Mouse (Mus musculus): Measurements from ENCODE around the gene 4933405L10Rik. TPM values are rescaled to one million over a fixed set of nuclear protein-coding genes. Genes with fewer than 3 reads are reported as not detected.

4933405L10Rik gene
- total and polyA plus RNA-seq, 3 experiments = not detected

- DNase-seq = no peak
These were observed 50.4 kb downstream of the 4933405L10Rik start for GRCm38 (mm10) chr8:105757796-105758276.

- DNase-seq = peak; percentile 99
These were observed 51.0 kb downstream of the 4933405L10Rik start, which contains the start of gene Gfod2 for GRCm38 (mm10) chr8:105758277-105759108. Gene Gfod2 (minus strand): TSS chr8:105758664.

Other genes with a start within 250 kb of the 4933405L10Rik start
- 10 to 100 TPM; 26.2 to 37.5 TPM for gene Tppp3, start 236.1 kb upstream of the 4933405L10Rik start, total RNA-seq (2021)
- 50.8 and 65.2 TPM in 2 replicates for gene Tppp3, start 236.1 kb upstream of the 4933405L10Rik start, polyA plus RNA-seq (2012; rRNA removed)
- 10 to 100 TPM; 13.8 to 19.2 TPM for gene Zdhhc1, start 210.8 kb upstream of the 4933405L10Rik start, total RNA-seq (2021)
- gene Zdhhc1, start 210.8 kb upstream of the 4933405L10Rik start, polyA plus RNA-seq (2012; rRNA removed) = 53.3 and 62.5 TPM in 2 replicates
- under 1 TPM; 0.14 to 0.35 TPM for gene Hsd11b2, start 188.9 kb upstream of the 4933405L10Rik start, total RNA-seq (2021)
- gene Hsd11b2, start 188.9 kb upstream of the 4933405L10Rik start, polyA plus RNA-seq (2012; rRNA removed) = 1.2 and 2.2 TPM in 2 replicates
- 100 to 1,000 TPM; 113 to 118 TPM for gene Atp6v0d1, start 141.6 kb upstream of the 4933405L10Rik start, total RNA-seq (2021)
- gene Atp6v0d1, start 141.6 kb upstream of the 4933405L10Rik start, polyA plus RNA-seq (2012; rRNA removed) = 77.6 and 80.3 TPM in 2 replicates
- 10 to 100 TPM; 23.2 to 37.3 TPM for gene Ripor1, start 102.4 kb upstream of the 4933405L10Rik start, total RNA-seq (2021)
- gene Ripor1, start 102.4 kb upstream of the 4933405L10Rik start, polyA plus RNA-seq (2012; rRNA removed) = 29.8 and 33.0 TPM in 2 replicates
- 10 to 100 TPM; 51.5 to 53.4 TPM for gene Ctcf, start 71.1 kb upstream of the 4933405L10Rik start, total RNA-seq (2021)
- 14.5 and 15.6 TPM in 2 replicates for gene Ctcf, start 71.1 kb upstream of the 4933405L10Rik start, polyA plus RNA-seq (2012; rRNA removed)
- 1 to 10 TPM; 2.3 to 2.4 TPM for gene Agrp, start 70.3 kb upstream of the 4933405L10Rik start, total RNA-seq (2021)
- gene Agrp, start 70.3 kb upstream of the 4933405L10Rik start, polyA plus RNA-seq (2012; rRNA removed) = 1.5 and 2.6 TPM in 2 replicates
- gene Carmil2, start 21.4 kb upstream of the 4933405L10Rik start, total RNA-seq (2021) = 1 to 10 TPM; 2.0 to 2.9 TPM
- 3.3 and 4.2 TPM in 2 replicates for gene Carmil2, start 21.4 kb upstream of the 4933405L10Rik start, polyA plus RNA-seq (2012; rRNA removed)
- 10 to 100 TPM; 21.7 to 28.7 TPM for gene Acd, start 6.6 kb upstream of the 4933405L10Rik start, total RNA-seq (2021)
- gene Acd, start 6.6 kb upstream of the 4933405L10Rik start, polyA plus RNA-seq (2012; rRNA removed) = 39.9 and 41.9 TPM in 2 replicates
- gene Pard6a, start 6.5 kb upstream of the 4933405L10Rik start, total RNA-seq (2021) = 10 to 100 TPM; 11.0 to 14.7 TPM
- gene Pard6a, start 6.5 kb upstream of the 4933405L10Rik start, polyA plus RNA-seq (2012; rRNA removed) = 20.2 and 21.3 TPM in 2 replicates
- gene Enkd1, start 555 bp downstream of the 4933405L10Rik start, total RNA-seq (2021) = 1 to 10 TPM; 2.9 to 6.8 TPM
- 9.7 and 12.9 TPM in 2 replicates for gene Enkd1, start 555 bp downstream of the 4933405L10Rik start, polyA plus RNA-seq (2012; rRNA removed)
- 10 to 100 TPM in 1 of 2 experiments, 1 to 10 TPM in 1; 7.8 to 14.2 TPM for gene Gfod2, start 51.0 kb downstream of the 4933405L10Rik start, total RNA-seq (2021)
- gene Gfod2, start 51.0 kb downstream of the 4933405L10Rik start, polyA plus RNA-seq (2012; rRNA removed) = 8.1 and 9.6 TPM in 2 replicates
- gene Ranbp10, start 119.7 kb downstream of the 4933405L10Rik start, total RNA-seq (2021) = 10 to 100 TPM; 19.7 to 23.6 TPM
- gene Ranbp10, start 119.7 kb downstream of the 4933405L10Rik start, polyA plus RNA-seq (2012; rRNA removed) = 22.2 and 27.3 TPM in 2 replicates
- not detected for gene Tsnaxip1, start 120.1 kb downstream of the 4933405L10Rik start, total RNA-seq (2021)
- gene Tsnaxip1, start 120.1 kb downstream of the 4933405L10Rik start, polyA plus RNA-seq (2012; rRNA removed) = not detected in 2 replicates
- gene Cenpt, start 145.6 kb downstream of the 4933405L10Rik start, total RNA-seq (2021) = 1 to 10 TPM; 5.9 to 6.7 TPM
- gene Cenpt, start 145.6 kb downstream of the 4933405L10Rik start, polyA plus RNA-seq (2012; rRNA removed) = 5.9 and 8.1 TPM in 2 replicates
- gene Thap11, start 147.5 kb downstream of the 4933405L10Rik start, total RNA-seq (2021) = 10 to 100 TPM; 31.7 to 38.0 TPM
- gene Thap11, start 147.5 kb downstream of the 4933405L10Rik start, polyA plus RNA-seq (2012; rRNA removed) = 79.7 and 91.6 TPM in 2 replicates
- gene Nutf2, start 152.9 kb downstream of the 4933405L10Rik start, total RNA-seq (2021) = 10 to 100 TPM; 30.2 to 44.0 TPM
- 19.3 and 24.8 TPM in 2 replicates for gene Nutf2, start 152.9 kb downstream of the 4933405L10Rik start, polyA plus RNA-seq (2012; rRNA removed)
- gene Edc4, start 173.2 kb downstream of the 4933405L10Rik start, total RNA-seq (2021) = 10 to 100 TPM; 33.8 to 35.9 TPM
- 74.9 and 97.4 TPM in 2 replicates for gene Edc4, start 173.2 kb downstream of the 4933405L10Rik start, polyA plus RNA-seq (2012; rRNA removed)
- 1 to 10 TPM; 1.3 to 1.6 TPM for gene Nrn1l, start 185.9 kb downstream of the 4933405L10Rik start, total RNA-seq (2021)
- 4.6 TPM in 2 replicates for gene Nrn1l, start 185.9 kb downstream of the 4933405L10Rik start, polyA plus RNA-seq (2012; rRNA removed)
- gene Pskh1, start 192.8 kb downstream of the 4933405L10Rik start, total RNA-seq (2021) = 10 to 100 TPM; 32.5 to 33.3 TPM
- 45.3 and 51.2 TPM in 2 replicates for gene Pskh1, start 192.8 kb downstream of the 4933405L10Rik start, polyA plus RNA-seq (2012; rRNA removed)
- under 1 TPM; 0.73 to 0.84 TPM for gene Ctrl, start 226.2 kb downstream of the 4933405L10Rik start, total RNA-seq (2021)
- 1.1 and 2.0 TPM in 2 replicates for gene Ctrl, start 226.2 kb downstream of the 4933405L10Rik start, polyA plus RNA-seq (2012; rRNA removed)
- gene Psmb10, start 230.8 kb downstream of the 4933405L10Rik start, total RNA-seq (2021) = 10 to 100 TPM; 77.0 to 79.0 TPM
- gene Psmb10, start 230.8 kb downstream of the 4933405L10Rik start, polyA plus RNA-seq (2012; rRNA removed) = 156 and 174 TPM in 2 replicates
- gene Lcat, start 235.7 kb downstream of the 4933405L10Rik start, total RNA-seq (2021) = 1 to 10 TPM; 1.3 to 2.9 TPM
- 1.9 and 3.3 TPM in 2 replicates for gene Lcat, start 235.7 kb downstream of the 4933405L10Rik start, polyA plus RNA-seq (2012; rRNA removed)